Mouse (Mus musculus): ENCODE data around the gene Tesmin.

Tesmin gene

DNA sequence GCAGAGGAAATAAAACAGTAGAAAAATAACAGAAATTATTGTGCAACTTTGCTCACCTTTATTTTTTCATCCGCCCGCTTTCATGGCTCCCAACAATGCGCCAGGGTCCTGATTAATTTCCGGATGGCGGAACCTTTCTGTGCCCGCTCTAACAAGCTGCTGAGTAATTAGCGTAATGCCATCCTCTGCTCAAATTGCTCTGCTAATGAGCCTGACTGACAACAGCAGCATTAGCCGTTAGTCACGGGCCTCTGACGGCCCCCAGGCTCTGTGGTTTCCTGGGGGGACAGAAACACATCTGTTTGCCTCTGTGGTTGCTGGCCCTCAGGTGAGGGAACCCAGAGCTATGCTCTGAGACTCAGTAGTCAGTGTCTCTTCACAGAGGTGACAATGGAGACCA lies 52.4 kb downstream of the Tesmin start:
- no peak for DNase-seq (ENCODE audit: low read depth, low spot score)

DNA sequence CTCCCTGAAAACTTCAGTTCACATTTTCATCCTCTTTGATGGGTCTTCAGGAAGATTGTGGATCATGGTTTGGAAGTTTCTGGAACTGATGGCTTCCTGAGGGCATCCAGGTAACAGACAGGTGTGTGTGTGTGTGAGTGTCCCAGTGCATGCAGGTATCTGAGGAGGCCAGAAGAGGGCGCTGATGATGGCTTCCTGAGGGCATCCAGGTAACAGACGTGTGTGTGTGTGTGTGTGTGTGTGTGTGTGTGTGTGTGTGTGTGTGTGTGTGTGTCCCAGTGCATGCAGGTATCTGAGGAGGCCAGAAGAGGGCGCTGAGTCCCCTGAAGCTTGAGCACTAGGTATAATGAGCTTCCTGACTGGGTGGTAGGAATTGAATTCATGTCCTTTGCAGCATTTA lies 58.7 kb downstream of the Tesmin start:
- DNase-seq (ENCODE audit: low read depth, low spot score), result no peak

DNA sequence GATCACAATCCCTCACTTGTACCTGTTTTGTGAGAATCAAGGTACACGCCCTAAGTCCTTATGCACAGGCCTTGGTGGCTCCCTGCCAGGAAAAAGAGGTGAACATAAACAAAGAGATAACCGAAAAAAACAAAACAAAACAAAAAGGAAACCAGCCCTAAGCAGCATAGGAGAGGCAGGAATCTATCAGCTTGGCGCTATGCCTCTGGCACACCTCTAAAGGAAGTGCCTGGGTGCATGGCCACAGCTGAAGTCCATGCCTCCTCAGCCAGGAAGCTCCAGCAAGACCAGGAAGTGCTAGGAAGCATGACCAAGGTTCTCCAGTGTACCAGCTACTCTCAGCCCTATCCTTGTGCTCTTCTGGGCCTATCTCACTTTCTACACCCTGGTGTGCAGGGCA lies 60.6 kb downstream of the Tesmin start:
- no peak for DNase-seq (ENCODE audit: low read depth, low spot score)

DNA sequence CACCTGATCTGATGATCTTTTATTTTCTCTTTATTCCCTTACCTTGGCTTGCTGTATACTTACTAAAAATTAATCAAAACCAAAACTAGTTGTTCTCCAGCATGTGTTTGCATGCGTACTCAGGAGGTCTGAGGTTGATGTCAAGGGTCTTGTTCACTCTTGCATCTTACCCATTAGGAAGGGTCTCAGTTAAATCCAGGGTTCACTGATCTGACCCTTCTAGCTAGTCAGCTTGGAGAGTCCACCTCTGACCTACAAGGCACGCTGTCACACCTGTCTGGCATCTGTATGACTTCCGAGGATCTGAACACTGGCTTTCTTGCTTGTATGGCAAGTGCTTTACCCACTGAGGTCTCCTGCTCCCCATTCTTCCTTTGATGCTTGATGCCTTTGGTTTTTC lies 62.1 kb downstream of the Tesmin start:
- no peak for DNase-seq (ENCODE audit: low read depth, low spot score)

DNA sequence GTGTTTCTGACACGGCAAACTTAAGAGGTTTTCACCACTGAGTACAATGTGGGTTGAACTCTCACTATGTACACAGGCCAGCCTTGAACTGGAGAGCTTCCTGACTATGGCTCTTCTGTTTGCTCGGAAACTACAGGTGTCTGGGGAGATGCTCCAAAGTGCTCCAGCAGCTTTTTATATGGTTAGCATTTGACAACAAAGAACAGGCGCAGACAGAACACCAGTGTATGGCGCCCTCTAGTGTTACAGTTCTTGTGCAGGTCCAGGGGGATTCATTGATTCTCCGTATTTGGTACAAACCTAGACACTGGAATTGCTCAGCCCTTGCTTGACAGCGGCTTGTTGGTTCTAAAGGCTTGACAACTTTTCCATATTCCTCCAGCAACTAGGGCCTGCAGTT lies 62.5 kb downstream of the Tesmin start:
- DNase-seq (ENCODE audit: low read depth, low spot score), result peak; percentile 86

DNA sequence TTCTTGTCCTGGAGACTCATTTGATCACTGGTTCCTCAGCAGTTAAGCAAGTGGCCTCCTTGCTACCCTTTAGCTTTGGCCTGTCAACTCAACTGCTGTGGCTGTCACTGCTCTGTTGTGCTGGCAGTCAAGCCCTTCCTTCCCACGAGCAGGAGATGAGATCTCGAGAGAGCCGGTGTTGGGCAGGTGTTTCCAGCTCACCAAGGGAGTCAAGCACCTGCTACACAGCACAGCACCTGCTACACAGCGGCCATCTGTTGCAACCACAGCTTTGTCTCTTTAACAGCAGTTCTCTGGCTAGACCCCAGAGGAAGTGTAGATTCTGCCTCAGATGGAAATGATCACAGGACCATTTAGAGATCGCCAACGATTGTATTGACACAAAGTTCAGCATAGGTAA lies 63.0 kb downstream of the Tesmin start:
- peak; percentile 20 for DNase-seq (ENCODE audit: low read depth, low spot score)

Measured in brain, adult 2 months (tissue).